Mouse (Mus musculus) megakaryocyte, embryonic 14.5 days (primary cell): ENCODE measurements around the gene Tceal9.

Experiments used
- FLI1 ChIP-seq: IDR thresholded peaks from 2 replicates; pipeline ENCODE4 v1.6.1; 2012; ENCODE audit warnings: low read length, inconsistent platforms, mixed read lengths
- GATA1 ChIP-seq: IDR thresholded peaks from 3 replicates; pipeline ENCODE4 v1.6.1; 2012; ENCODE audit warnings: mixed read lengths, low read length, inconsistent platforms, borderline replicate concordance

GRCm38 (mm10) chrX:136277577-136277976, 32.7 kb downstream of the Tceal9 start:
- TF ChIP-seq GATA1 (no peak), FLI1 (no peak)
